Mouse (Mus musculus) inflammation-experienced regulatory T-cells, adult 16 weeks (primary cell): Measurements from ENCODE around the gene Slco4a1. TPM values are rescaled to one million over a fixed set of nuclear protein-coding genes. Genes with fewer than 3 reads are reported as not detected.

Experiments used
- polyA plus RNA-seq: library from polyadenylated mRNA; unstranded; fragments of 100-300 nt; shearing (Covaris generic); gene quantifications from one replicate; pipeline ENCODE4 v1.2.1, GENCODE M21; 2017

The Slco4a1 gene
- 1.7 TPM for polyA plus RNA-seq

DNA sequence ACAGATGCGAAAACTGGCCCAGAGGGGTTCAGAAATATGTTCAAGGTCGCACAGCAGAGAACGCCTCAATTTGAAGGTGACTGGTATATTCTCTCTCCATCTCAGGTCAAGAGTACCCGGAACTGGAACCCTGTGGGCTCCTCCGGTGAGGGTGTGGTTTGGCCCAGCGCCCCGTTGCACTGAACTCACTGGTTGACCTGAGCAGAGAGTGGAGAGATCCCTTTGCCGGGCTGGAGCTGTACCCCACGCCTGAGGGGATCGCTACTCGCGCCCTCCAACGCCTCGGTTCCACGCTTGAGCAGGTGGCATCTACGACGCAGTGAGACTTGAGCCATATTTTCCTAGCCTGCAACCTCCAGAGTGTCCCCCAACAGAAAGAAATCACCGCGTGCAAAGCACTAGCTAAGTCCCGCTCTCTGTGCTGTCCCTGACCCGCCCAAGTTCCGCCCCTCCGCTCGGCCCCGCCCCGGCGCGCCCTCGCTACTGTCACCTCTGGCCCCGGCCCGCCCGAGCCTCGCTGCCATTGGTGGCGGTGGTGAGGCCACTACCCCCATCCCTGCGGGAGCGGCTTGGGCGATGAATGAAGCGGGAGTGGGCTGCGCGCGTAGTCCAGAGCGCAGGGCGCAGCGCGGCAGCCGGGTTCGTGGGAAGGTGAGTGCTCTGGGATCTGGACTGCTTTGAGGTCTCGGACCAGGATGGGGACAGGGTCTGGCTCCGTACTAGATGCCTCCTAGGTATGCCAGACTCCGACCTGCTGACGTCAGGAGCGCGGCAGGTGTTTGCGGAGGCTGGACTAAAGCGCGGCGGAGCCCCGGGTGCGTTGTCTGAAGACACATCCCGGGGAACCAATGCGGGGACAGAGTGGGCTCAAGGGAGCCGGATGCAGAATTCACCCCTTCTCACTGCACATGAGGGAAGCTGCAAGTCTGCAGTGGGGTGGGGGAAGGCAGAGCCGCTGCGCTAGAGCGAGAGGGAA is at the start of gene Slco4a1:
Gene Slco4a1 (plus strand): TSS at position 523 of the 976 bp plus-strand sequence.

DNA sequence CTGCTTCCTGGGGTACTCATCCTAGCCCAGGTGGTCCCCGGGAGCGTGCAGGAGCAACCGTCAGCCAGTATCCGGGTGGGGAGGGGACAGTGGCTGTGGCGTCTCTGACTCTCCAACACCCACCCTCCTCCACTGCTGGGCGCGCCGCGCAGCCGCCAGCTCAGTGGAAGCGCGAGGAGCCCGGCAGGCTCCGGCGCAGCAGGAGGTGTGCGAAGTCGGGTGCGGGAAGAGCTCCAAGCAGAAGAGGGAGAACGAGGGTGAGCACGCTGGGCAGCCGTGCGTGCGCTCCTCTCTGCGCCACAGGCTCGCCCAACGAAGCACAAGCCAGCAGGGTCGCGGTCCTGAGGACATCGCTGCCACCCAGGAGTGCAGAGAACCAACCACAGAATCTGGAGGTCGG is 43.7 kb downstream of the Slco4a1 start, which contains the start of gene Ntsr1:
Gene Ntsr1 (plus strand): TSS at position 236 of the 400 bp plus-strand sequence.

Other genes with a start within 250 kb of the Slco4a1 start
- gene Lama5, start 230.4 kb upstream of the Slco4a1 start, polyA plus RNA-seq: 1.1 TPM
- 603 TPM for gene Rps21, start 198.9 kb upstream of the Slco4a1 start, polyA plus RNA-seq
- 2.2 TPM for gene Cables2, start 182.7 kb upstream of the Slco4a1 start, polyA plus RNA-seq
- 0.17 TPM for gene Rbbp8nl, start 166.4 kb upstream of the Slco4a1 start, polyA plus RNA-seq
- gene Gata5, start 121.5 kb upstream of the Slco4a1 start, polyA plus RNA-seq: not detected
- not detected for gene Ntsr1, start 43.7 kb downstream of the Slco4a1 start, polyA plus RNA-seq
- gene Mrgbp, start 125.1 kb downstream of the Slco4a1 start, polyA plus RNA-seq: 60.2 TPM
- gene Ogfr, start 133.0 kb downstream of the Slco4a1 start, polyA plus RNA-seq: 92.7 TPM
- 2.0 TPM for gene Col9a3, start 141.5 kb downstream of the Slco4a1 start, polyA plus RNA-seq
- not detected for gene Tcfl5, start 186.5 kb downstream of the Slco4a1 start, polyA plus RNA-seq